In the genomic region with DNA sequence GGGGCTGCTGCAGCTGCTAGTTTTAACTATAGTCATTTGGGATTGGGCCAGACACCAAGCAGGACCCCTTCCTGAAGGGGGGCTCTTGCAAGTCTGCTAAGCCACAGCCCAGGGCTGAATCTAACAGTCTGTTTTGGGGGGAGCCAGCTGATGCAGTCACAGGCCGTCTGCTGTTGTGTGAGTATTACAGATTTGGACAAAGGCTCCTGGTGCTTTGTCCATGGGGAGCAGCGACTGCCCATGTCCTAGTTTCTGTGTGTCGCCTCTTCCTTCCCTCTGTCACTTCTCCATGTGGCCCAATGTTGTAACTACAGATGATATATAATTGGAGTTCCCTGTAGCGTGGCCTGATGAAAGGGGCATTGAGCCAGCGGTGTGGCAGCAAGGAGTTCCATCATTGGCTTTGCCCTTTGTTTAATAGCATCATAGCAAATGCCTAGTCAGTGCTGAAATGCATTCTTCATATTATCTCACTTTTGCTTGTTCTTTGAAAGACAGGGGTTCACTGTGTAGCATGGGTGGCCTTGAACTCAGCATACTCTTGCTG, we compare ENCODE assay signal across 16 mouse cellular contexts.
"Had no signal": no experiment of that assay in that cellular context is flagged by ENCODE, and none has a peak within 500 bp of the region (broad histone marks: within the 10 kb centered on the region; RNA-seq: fewer than 3 reads in every experiment).

No protein-coding gene starts in this region.

- H3K9me3 ChIP-seq: limb, embryonic 10.5 days; limb, embryonic 13.5 days; liver, embryonic 12.5 days; liver, embryonic 15.5 days had no signal

- H3K9ac ChIP-seq: limb, embryonic 13.5 days; liver, embryonic 12.5 days; liver, embryonic 15.5 days had no signal

- H3K4me1 ChIP-seq: liver, embryonic 12.5 days had no signal

- DNase-seq: kidney, adult 2 months; kidney, postnatal 25 days; layer of hippocampus, postnatal 36 days; liver; lung, adult 18-20 months; lung, postnatal 14 days; midbrain, embryonic 14.5 days; thymus, adult 18-20 months; thymus, postnatal 36 days had no signal

- H3K36me3 ChIP-seq: limb, embryonic 10.5 days; liver, embryonic 12.5 days; liver, embryonic 15.5 days had no signal

- H3K4me2 ChIP-seq: limb, embryonic 13.5 days; liver, embryonic 12.5 days; liver, embryonic 15.5 days had no signal

- H3K4me3 ChIP-seq: layer of hippocampus, adult 2 months; limb, embryonic 10.5 days; limb, embryonic 13.5 days; liver, embryonic 12.5 days; liver, embryonic 15.5 days had no signal

- H3K27ac ChIP-seq: kidney, postnatal 0 days; layer of hippocampus, adult 2 months; limb, embryonic 10.5 days; limb, embryonic 13.5 days; liver, embryonic 12.5 days; liver, embryonic 15.5 days; macrophage had no signal

- ATAC-seq: liver, embryonic 12.5 days had no signal

- H3K27me3 ChIP-seq: liver, embryonic 12.5 days; liver, embryonic 15.5 days had no signal
